Mouse (Mus musculus) thymus, postnatal 25 days (tissue): Measurements from ENCODE around the gene BC029722.
A peak's percentile ranks its signal among the peaks of the same experiment; 100 is the strongest.
"Not testable (repeated sequence)": the region's sequence is repeated elsewhere in the genome, so short reads cannot be mapped to it uniquely, and the experiment has no call there.

Source experiments
- DNase-seq: peaks from one replicate; pipeline ENCODE4 v3.0.0; 2022

The BC029722 gene

DNA sequence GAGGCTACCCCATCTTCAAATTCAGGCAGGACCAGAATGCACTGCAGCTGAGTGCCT is at the start of gene BC029722:
BC029722 (minus strand) TSS at position 35 of the 57 bp plus-strand sequence.
- no peak for DNase-seq

DNA sequence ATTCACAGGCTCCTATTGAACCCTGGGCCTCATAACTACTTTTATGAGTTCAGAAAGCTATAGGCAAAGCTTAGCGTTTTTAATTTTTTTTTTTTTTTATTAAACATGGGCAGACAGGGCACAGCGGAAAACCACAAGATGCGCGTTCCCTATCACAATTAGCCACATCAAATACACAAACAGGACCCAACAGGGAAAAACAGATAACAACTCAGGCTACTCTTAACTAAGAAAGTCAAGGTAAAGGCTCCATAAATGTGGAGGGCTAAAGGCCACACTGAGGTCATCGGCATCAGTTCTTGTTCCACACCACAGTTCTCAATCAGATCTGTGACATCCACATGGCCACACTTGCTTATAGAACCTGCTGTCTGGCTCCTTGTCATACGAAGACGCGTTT is 49.1 kb upstream of the BC029722 start:
- DNase-seq: no peak

DNA sequence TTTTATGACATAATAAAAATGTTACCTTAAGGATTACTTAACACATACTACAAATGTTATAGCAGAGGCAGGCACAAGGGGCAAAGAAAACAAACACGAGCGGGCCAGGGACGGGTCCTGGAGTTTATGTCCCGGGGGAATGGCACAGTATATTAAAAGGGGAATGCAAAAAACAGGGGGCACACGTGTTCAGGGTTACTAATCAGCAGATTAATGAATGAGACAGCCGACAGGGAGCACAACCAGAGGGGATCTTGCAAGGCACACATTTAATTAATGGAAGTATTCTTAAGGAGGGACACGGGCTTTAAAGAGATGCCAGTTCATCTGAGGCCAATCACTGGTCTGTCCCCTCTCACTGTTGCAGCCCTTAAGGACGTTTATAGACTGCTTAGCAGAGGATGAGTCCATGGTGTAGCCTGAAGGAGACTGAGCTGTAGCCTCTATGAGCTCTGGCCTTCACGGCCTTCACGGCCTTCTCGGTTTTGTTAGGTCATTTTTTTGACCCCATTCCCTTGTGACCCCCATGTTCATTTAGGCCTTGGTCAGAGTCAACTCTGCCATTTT is 44.2 kb upstream of the BC029722 start:
- no peak for DNase-seq

DNA sequence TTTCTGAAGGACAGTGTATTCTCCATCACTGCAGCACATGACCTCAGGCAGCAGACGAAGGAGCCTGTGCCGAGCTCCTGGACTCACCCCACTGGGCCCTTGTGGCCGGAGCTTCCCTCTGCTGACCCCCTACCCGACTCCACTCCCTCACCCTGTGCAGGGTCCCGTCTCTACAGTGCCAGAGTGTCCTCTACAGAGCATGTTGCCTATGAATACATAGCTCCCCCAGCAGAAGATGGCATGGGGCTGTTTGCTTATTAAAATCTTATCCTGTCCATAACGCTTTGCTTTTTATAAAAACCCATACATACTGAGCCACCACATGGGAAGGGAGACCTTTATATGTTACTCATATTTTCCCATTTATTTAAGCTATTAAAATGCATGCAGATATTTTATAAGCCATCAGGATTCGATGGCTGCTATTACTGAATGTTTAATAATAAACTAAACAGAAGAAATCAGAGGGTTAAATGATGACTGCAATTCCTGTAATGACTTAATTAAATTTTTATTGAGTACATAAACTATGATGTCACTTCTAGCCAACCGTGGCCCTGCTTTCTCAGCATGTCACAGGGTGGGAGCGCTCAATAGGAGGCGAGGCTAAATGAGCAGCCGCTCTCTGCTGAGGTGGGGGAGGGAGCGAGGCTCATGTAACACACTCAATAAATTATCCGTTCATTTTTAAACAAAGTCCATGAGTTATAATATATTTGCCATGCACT is 43.5 kb upstream of the BC029722 start:
- DNase-seq: no peak

GRCm38 (mm10) chr2:155861581-155861980 is 42.4 kb upstream of the BC029722 start:
- no peak for DNase-seq

DNA sequence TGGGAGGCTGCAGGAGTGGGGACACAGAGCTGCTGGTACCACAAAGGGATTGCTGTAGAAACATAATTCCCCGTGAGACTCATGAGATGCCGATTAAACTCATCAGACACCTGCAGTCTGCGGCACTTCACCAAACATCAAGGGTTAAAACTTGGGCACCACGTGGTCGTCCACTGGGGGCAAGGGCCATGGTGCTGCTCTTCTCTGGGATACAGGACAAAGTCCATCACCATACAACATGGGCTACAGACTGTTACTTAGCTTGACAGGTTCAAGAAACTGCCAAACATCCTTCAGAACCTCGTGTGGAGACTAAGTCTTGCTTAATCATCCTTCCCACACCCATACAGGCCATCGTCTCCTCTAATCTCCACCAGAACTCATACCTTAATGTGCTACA is 40.9 kb upstream of the BC029722 start:
- no peak for DNase-seq

DNA sequence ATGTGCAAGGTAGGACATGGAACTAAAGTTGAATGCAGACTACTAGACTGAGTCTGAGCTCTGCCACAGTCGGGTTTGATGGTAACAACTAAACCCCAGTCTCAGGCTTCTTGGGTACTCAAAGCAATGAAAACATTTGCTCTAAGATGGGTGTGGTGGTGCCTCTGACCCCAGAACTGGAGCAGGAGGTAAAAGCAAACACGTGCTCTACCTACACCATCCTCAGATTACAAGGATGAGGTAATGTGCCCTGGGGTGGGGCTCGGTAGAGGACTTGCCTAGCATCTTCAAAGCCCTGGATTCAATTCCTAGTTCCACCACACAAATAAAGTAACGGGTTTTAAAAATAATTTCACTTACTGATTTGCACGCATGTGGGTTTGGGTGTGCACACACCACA is 33.3 kb upstream of the BC029722 start:
- no peak for DNase-seq

GRCm38 (mm10) chr2:155850120-155850519 is 30.9 kb upstream of the BC029722 start:
- DNase-seq: no peak

- no peak for DNase-seq
These were observed 30.2 kb upstream of the BC029722 start for GRCm38 (mm10) chr2:155849464-155849863.

GRCm38 (mm10) chr2:155848291-155848690 is 29.1 kb upstream of the BC029722 start:
- DNase-seq: peak; percentile 77

DNA sequence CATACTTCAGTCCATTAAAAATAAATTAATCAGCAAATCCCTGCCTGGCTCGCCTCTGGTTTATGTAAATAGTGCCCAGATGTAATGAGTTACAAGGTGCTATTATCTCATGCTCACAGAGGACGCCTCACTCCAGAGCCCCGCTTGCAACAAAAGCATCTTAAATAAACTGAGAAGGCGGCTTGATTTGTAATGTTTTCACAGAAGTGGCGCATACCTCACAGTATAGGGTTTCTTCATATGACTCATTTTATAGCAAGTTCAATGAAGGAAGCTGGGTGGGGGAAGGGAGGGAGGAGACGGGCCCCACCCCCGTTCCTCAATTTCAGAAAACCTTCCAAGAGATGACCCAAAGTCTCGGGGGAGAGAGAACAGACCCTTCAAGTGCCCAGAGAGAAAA is 27.7 kb upstream of the BC029722 start:
- no peak for DNase-seq

DNA sequence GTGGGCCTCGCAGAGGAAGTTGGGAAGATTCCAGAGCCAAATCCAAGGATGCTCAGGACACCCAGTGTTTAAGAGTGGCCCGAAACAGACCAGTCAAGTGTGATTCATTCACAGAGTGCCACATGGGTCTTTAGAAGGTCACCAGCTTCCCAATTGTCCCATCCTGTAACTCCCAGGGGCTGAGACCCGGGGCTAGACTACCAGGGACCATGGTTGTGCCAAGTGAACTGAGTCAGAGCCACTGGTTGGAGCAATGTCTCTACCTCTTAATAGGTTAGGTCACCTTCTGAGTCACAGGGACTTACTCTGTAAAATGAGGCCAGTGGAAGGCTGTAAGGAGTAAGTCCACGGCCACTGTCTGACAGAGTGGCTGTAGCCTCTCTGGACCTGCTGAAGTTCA is 19.7 kb upstream of the BC029722 start:
- DNase-seq: no peak

GRCm38 (mm10) chr2:155837961-155838360 is 18.7 kb upstream of the BC029722 start:
- no peak for DNase-seq

- DNase-seq: no peak
These were observed 15.5 kb upstream of the BC029722 start, which contains the start of gene Fam83c for GRCm38 (mm10) chr2:155834732-155835131. Fam83c (minus strand) TSS chr2:155834854.

DNA sequence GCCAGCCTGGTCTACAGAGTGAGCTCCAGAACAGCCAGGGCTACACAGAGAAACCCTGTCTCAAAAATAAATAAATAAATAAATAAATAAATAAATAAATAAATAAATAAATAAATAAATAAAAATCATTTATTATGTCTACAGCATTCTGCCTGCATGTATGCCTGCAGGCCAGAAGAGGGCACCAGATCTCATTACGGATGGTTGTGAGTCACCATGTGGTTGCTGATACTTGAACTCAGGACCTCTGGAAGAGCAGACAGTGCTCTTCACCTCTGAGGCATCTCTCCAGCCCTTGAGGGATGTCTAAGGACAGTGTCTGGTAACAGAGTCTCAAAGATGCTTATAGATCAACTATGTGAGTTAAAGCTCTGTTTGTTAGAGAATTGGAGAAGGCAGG is 12.9 kb upstream of the BC029722 start:
- not testable (repeated sequence) for DNase-seq

DNA sequence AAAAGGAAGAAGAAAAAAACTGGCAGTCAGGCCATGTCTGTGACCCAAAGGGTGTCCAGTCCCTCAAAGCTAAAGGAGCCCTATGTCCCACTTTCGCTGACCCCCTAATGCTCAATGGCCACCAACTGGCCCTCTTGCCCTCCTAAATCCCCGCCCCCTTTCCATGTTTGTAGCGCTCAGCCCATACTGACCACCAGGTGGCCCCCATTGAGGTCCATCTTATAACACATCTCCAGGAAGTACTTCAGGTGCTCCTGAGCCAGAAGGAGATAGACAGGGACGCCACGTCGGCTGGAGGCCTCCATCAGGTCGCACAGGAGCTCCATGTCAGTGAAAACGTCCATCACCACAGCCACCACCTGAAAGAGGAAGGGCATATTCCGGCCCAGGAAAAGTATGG is 12.1 kb upstream of the BC029722 start:
- no peak for DNase-seq

- DNase-seq: no peak
These were observed 11.6 kb upstream of the BC029722 start for GRCm38 (mm10) chr2:155830841-155831240.

- peak; percentile 84 for DNase-seq
These were observed 7.6 kb upstream of the BC029722 start, which contains the start of gene Eif6 for GRCm38 (mm10) chr2:155826630-155827424. Eif6 (minus strand) TSS chr2:155826925.

- peak; percentile 19 for DNase-seq
These were observed 6.8 kb upstream of the BC029722 start for GRCm38 (mm10) chr2:155825904-155826629.

DNA sequence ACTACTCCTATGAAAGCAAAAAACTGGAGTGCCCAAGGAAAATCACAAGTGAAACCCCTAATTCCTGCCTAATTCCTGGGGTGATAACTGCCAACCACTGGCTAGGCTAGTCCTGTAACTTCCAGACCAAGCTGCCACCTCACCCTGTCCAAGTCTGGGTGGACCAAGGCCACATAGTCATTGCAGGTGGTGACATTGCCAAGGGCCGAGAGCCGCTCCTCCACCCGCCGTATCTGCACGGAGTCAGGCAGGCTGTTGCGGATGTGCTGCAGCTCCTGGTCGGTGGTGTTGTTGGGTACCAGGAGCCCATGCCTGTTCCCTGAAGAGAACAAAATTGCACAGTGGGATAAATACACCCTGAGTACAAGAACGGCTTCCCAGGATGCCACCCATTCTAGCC is 4.5 kb upstream of the BC029722 start:
- DNase-seq: no peak

- DNase-seq: no peak
These were observed 1.6 kb upstream of the BC029722 start for GRCm38 (mm10) chr2:155820779-155821178.

DNA sequence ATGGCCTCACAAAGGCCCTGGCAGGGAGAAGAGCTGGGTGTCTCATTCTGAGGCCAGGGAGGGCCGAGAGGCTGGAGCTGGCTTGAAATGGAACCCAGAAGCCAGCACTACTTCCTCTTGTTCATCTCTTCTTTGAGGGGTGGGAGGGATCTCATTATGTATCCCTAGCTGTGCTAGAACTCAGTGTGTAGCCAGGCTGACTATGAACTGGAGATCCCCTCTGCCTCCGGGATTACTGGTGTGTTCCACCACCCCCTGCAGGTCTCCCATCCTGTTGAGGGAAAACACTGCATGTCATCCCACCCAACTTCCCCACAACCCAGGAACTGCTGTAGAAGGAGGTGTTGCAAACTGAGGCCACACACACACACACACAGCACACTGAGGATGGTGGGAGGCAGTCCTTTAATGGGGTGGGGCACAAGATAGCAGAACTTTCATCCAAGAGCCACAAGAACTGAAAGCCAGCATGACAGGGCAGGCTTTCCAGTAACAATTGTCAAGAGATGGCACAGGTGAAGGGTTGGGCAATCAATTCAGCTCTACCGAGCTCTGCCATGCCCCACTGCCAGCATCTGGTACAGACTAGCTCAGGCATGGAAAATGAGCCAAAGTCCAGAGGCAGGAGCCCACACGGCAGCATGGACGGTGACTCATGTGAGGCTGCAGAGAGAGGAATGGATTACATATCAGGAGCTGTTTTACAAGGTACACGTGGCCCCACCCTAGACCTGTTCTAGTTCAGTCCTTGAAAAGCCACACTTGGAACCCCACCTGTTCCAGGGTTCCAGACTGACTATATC is 424 bp upstream of the BC029722 start:
- no peak for DNase-seq
